Mouse (Mus musculus): ENCODE data around the gene Cdkl5. TPM values are rescaled to one million over a fixed set of nuclear protein-coding genes. Genes with fewer than 3 reads are reported as not detected.

Cdkl5 gene
- polyA plus RNA-seq, 1 experiment from 2014 or later, result 0.35 TPM

DNA sequence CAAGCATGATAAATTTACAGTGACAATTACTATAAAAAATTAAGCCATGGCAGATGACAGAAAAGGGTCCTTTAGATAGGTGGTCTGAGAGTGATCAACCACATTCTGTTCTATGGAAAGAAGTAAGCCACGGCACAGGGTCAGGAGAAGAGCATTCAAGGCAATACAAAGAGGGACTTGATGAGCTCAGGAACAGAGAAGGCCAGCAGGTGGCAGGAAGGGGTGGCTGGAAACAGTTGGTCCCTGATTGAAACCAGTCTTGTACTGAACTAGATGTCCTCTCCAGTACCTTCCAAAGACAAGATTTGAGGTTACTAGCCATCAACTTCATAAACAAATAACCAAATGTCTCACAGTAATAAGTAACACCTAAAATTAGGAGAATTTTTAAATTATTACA is 59.0 kb downstream of the Cdkl5 start:
- WGBS (ENCODE audit: insufficient replicate concordance), result 46% methylated on average over 1 of the region's 1 CpGs
- no peak for ATAC-seq (ENCODE audit: low read depth)
- Histone ChIP-seq H3K9me3 (replicated peaks; ENCODE audit: control insufficient read depth, low read length) (no peaks in the 10 kb centered on the region), H3K27ac (ENCODE audit: low read length) (no peak overlapping the region), H3K9ac (ENCODE audit: low read depth, low read length) (no peak overlapping the region), H3K4me2 (ENCODE audit: low read depth, low read length) (no peak overlapping the region), H3K4me3 (ENCODE audit: low read depth, low read length) (no peak overlapping the region), H3K4me1 (ENCODE audit: control insufficient read depth, low read depth, low read length) (no peaks in the 10 kb centered on the region), H3K27me3 (ENCODE audit: control insufficient read depth, insufficient read depth, low read depth, low read length) (no peaks in the 10 kb centered on the region; the same call in 1 of the 2 replicates), H3K36me3 (ENCODE audit: control insufficient read depth, insufficient read depth) (no peaks in the 10 kb centered on the region)

- H3K9me3 ChIP-seq (replicated peaks; ENCODE audit: control insufficient read depth, low read length), result no peaks in the 10 kb centered on the region
- H3K27me3 ChIP-seq (ENCODE audit: control insufficient read depth, insufficient read depth, low read depth, low read length), result no peaks in the 10 kb centered on the region
- no peak overlapping the region for H3K4me3 ChIP-seq (ENCODE audit: low read depth, low read length)
- H3K4me1 ChIP-seq (ENCODE audit: control insufficient read depth, low read depth, low read length), result no peaks in the 10 kb centered on the region
- no peaks in the 10 kb centered on the region for H3K36me3 ChIP-seq (ENCODE audit: control insufficient read depth, insufficient read depth)
- no peak for ATAC-seq (ENCODE audit: low read depth)
- H3K4me2 ChIP-seq (ENCODE audit: low read depth, low read length), result no peak overlapping the region
- no peak overlapping the region for H3K9ac ChIP-seq (ENCODE audit: low read depth, low read length)
- H3K27ac ChIP-seq (ENCODE audit: low read length), result no peak overlapping the region
Observed at GRCm38 (mm10) chrX:160930656-160931055, 63.8 kb downstream of the Cdkl5 start.

DNA sequence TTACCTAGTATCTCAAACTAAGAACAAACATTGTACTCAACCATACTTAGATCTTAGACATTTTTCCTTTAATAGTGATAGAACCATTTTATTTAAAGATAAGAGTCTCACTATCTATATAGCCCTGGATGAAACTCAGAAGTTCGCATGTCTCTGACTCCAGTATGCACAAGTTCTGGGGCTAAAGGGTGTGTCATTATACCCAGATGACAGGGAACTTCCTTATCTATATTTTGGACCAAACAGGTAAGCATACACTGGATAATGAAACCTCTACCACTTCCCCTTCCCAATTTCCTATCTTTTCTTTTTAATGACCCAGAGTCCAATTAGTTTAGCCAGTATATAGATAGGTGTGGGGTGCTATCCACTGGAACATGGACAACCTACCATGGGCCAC is 65.6 kb downstream of the Cdkl5 start:
- Histone ChIP-seq H3K4me3 (ENCODE audit: low read depth, low read length) (no peak overlapping the region), H3K4me1 (ENCODE audit: control insufficient read depth, low read depth, low read length) (no peaks in the 10 kb centered on the region), H3K27me3 (ENCODE audit: control insufficient read depth, insufficient read depth, low read depth, low read length) (no peaks in the 10 kb centered on the region), H3K9ac (ENCODE audit: low read depth, low read length) (no peak overlapping the region), H3K27ac (ENCODE audit: low read length) (no peak overlapping the region), H3K9me3 (replicated peaks; ENCODE audit: control insufficient read depth, low read length) (no peaks in the 10 kb centered on the region), H3K36me3 (ENCODE audit: control insufficient read depth, insufficient read depth) (no peaks in the 10 kb centered on the region), H3K4me2 (ENCODE audit: low read depth, low read length) (no peak overlapping the region)
- 0 out of 2 replicates have a peak, but pooled peaks have one; percentile 43 for ATAC-seq (ENCODE audit: low read depth)
- WGBS (ENCODE audit: insufficient replicate concordance), result 62% methylated on average over 1 of the region's 1 CpGs

GRCm38 (mm10) chrX:160919022-160919637 is 75.4 kb downstream of the Cdkl5 start:
- Histone ChIP-seq H3K4me3 (ENCODE audit: low read depth, low read length) (no peak overlapping the region), H3K27ac (ENCODE audit: low read length) (no peak overlapping the region), H3K36me3 (ENCODE audit: control insufficient read depth, insufficient read depth) (no peaks in the 10 kb centered on the region), H3K9ac (ENCODE audit: low read depth, low read length) (no peak overlapping the region), H3K9me3 (replicated peaks; ENCODE audit: control insufficient read depth, low read length) (no peaks in the 10 kb centered on the region), H3K4me2 (ENCODE audit: low read depth, low read length) (no peak overlapping the region), H3K4me1 (ENCODE audit: control insufficient read depth, low read depth, low read length) (no peaks in the 10 kb centered on the region), H3K27me3 (ENCODE audit: control insufficient read depth, insufficient read depth, low read depth, low read length) (no peaks in the 10 kb centered on the region)
- 41% methylated on average over 3 of the region's 3 CpGs for WGBS (ENCODE audit: insufficient replicate concordance)
- ATAC-seq (ENCODE audit: low read depth), result no peak

DNA sequence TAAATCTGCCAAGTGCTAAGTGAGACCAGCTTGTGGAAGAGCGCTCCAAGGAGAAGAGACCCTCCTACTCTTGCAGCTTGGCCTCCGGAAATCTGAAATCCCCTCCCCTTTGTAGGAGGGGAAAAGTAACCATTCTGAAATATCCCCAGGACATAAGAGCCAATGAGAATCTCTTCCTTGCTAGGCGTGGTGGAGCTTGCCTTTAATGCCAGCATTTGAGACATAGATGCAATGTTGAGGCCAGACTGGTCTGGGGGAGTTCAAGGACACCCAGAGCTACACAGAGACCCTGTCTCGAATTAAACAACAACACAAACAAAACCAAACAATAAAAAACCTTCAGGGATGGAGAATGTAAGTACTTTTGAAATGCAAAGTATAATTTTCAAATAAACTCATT is 87.6 kb downstream of the Cdkl5 start, which contains the start of gene Gja6:
TSS of gene Gja6 (minus strand) at position 101 of the 400 bp plus-strand sequence.
- H3K4me3 ChIP-seq (ENCODE audit: low read depth, low read length), result no peak within 1 kb of the TSS
- no peak within 1 kb of the TSS for H3K27ac ChIP-seq (ENCODE audit: low read length)
- H3K9me3 ChIP-seq (replicated peaks; ENCODE audit: control insufficient read depth, low read length), result no peaks in the 10 kb centered on the region
- no peaks in the 10 kb centered on the region; the same call in 1 of the 2 replicates for H3K4me1 ChIP-seq (ENCODE audit: control insufficient read depth, low read depth, low read length)
- no peak within 1 kb of the TSS for H3K4me2 ChIP-seq (ENCODE audit: low read depth, low read length)
- no peaks in the 10 kb centered on the region for H3K36me3 ChIP-seq (ENCODE audit: control insufficient read depth, insufficient read depth)
- no peak for ATAC-seq (ENCODE audit: low read depth)
- no peaks in the 10 kb centered on the region; the same call in 1 of the 2 replicates for H3K27me3 ChIP-seq (ENCODE audit: control insufficient read depth, insufficient read depth, low read depth, low read length)
- H3K9ac ChIP-seq (ENCODE audit: low read depth, low read length), result no peak within 1 kb of the TSS
- 59% methylated on average over 4 of the region's 4 CpGs for WGBS (ENCODE audit: insufficient replicate concordance)

DNA sequence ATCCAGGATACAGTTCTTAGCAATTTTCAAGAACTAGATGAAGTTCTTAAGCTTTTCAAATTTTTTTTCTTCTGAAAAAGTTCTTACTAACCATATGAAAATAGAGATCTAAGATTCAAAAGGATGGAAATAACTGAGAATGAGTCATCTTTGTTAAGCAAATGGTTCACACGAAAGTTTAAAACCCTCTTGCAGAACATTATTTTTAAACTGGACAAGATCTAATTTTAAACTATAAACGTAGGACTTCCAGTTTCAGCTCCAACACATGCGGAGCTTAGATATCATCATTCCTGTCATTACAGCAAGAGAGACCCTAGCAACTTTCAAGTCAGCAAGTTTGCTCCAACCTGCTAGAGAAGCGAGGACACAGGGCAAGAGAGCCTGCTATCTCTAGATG is 88.0 kb downstream of the Cdkl5 start:
- no peak for ATAC-seq (ENCODE audit: low read depth)
- no peak overlapping the region for H3K27ac ChIP-seq (ENCODE audit: low read length)
- 48% methylated on average over 4 of the region's 4 CpGs for WGBS (ENCODE audit: insufficient replicate concordance)
- H3K36me3 ChIP-seq (ENCODE audit: control insufficient read depth, insufficient read depth), result no peaks in the 10 kb centered on the region
- H3K9ac ChIP-seq (ENCODE audit: low read depth, low read length), result no peak overlapping the region
- no peaks in the 10 kb centered on the region; the same call in 1 of the 2 replicates for H3K27me3 ChIP-seq (ENCODE audit: control insufficient read depth, insufficient read depth, low read depth, low read length)
- no peak overlapping the region for H3K4me3 ChIP-seq (ENCODE audit: low read depth, low read length)
- H3K9me3 ChIP-seq (replicated peaks; ENCODE audit: control insufficient read depth, low read length), result no peaks in the 10 kb centered on the region
- H3K4me1 ChIP-seq (ENCODE audit: control insufficient read depth, low read depth, low read length), result no peaks in the 10 kb centered on the region; the same call in 1 of the 2 replicates
- H3K4me2 ChIP-seq (ENCODE audit: low read depth, low read length), result no peak overlapping the region

GRCm38 (mm10) chrX:160905913-160906312 is 88.6 kb downstream of the Cdkl5 start:
- WGBS (ENCODE audit: insufficient replicate concordance), result 41% methylated on average over 4 of the region's 4 CpGs
- ATAC-seq (ENCODE audit: low read depth), result no peak
- Histone ChIP-seq H3K27ac (ENCODE audit: low read length) (no peak overlapping the region), H3K9ac (ENCODE audit: low read depth, low read length) (no peak overlapping the region), H3K9me3 (replicated peaks; ENCODE audit: control insufficient read depth, low read length) (no peaks in the 10 kb centered on the region), H3K4me1 (ENCODE audit: control insufficient read depth, low read depth, low read length) (no peaks in the 10 kb centered on the region; the same call in 1 of the 2 replicates), H3K4me2 (ENCODE audit: low read depth, low read length) (no peak overlapping the region), H3K36me3 (ENCODE audit: control insufficient read depth, insufficient read depth) (no peaks in the 10 kb centered on the region), H3K4me3 (ENCODE audit: low read depth, low read length) (no peak overlapping the region), H3K27me3 (ENCODE audit: control insufficient read depth, insufficient read depth, low read depth, low read length) (no peaks in the 10 kb centered on the region; the same call in 1 of the 2 replicates)

DNA sequence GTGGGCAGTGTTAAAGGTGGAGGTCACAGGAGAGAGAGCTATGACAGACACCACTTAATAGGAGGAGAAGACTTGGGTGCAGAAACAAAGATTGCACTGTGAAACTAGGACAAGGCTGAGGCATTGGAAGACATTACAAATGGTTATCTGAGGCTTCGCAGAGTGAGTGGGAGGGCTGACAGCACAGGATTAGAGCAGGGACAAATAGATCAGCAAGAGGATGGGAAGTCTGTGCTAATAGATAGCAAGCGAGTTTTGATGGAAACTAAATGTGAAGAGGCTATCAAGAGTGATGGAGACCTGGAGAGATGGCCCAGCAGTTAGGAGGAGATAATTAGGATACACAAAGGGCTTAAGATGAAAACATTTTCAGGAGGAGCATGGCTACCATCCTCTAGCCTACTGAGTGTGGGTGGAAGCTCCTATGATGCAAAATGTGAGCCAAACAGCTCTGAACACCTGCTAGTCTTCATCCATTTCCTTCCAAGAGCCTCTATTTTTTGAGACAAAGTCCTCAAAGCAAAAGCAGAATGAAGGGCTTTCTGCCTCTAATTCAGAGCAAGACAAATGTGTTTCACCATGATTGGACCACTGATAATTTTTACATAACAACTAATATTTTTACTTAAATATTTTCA is 89.3 kb downstream of the Cdkl5 start:
- Histone ChIP-seq H3K4me3 (ENCODE audit: low read depth, low read length) (no peak overlapping the region), H3K4me1 (ENCODE audit: control insufficient read depth, low read depth, low read length) (no peaks in the 10 kb centered on the region; the same call in 1 of the 2 replicates), H3K9ac (ENCODE audit: low read depth, low read length) (no peak overlapping the region), H3K27me3 (ENCODE audit: control insufficient read depth, insufficient read depth, low read depth, low read length) (no peaks in the 10 kb centered on the region; the same call in 1 of the 2 replicates), H3K9me3 (replicated peaks; ENCODE audit: control insufficient read depth, low read length) (no peaks in the 10 kb centered on the region), H3K27ac (ENCODE audit: low read length) (peak overlapping the region; percentile 55; the same call in 1 of the 2 replicates), H3K36me3 (ENCODE audit: control insufficient read depth, insufficient read depth) (no peaks in the 10 kb centered on the region), H3K4me2 (ENCODE audit: low read depth, low read length) (0 out of 2 replicates have a peak overlapping the region, but pooled peaks have one; percentile 2)
- peak; percentile 94 for ATAC-seq (ENCODE audit: low read depth)
- WGBS (ENCODE audit: insufficient replicate concordance), result 35% methylated on average over 2 of the region's 2 CpGs

DNA sequence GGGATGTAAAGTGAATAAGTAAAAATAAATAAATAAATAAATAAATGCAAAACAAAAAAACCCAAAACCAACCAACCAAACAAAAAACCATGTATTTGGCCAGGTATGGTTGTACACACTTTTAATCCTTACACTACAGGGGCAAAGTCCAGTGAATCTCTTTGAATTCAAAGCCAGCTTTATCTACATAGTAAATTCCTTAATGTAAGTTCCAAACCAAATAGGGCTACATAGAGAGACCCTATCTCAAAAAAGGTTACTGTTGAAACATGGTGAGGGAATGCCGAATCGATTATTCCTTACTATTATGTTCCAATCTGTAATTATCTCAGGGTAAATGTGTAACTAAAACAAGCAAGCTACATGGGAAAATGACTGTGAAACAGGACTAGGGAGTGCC is 93.4 kb downstream of the Cdkl5 start:
- no peak for ATAC-seq (ENCODE audit: low read depth)
- Histone ChIP-seq H3K4me3 (ENCODE audit: low read depth, low read length) (no peak overlapping the region), H3K36me3 (ENCODE audit: control insufficient read depth, insufficient read depth) (no peaks in the 10 kb centered on the region), H3K27me3 (ENCODE audit: control insufficient read depth, insufficient read depth, low read depth, low read length) (no peaks in the 10 kb centered on the region; the same call in 1 of the 2 replicates), H3K27ac (ENCODE audit: low read length) (no peak overlapping the region), H3K4me1 (ENCODE audit: control insufficient read depth, low read depth, low read length) (no peaks in the 10 kb centered on the region; the same call in 1 of the 2 replicates), H3K4me2 (ENCODE audit: low read depth, low read length) (no peak overlapping the region), H3K9me3 (replicated peaks; ENCODE audit: control insufficient read depth, low read length) (no peaks in the 10 kb centered on the region), H3K9ac (ENCODE audit: low read depth, low read length) (no peak overlapping the region)
- 80% methylated on average over 2 of the region's 2 CpGs for WGBS (ENCODE audit: insufficient replicate concordance)
